Mouse (Mus musculus) heart, postnatal 0 days (tissue): ENCODE measurements around the gene Map4k3. TPM values are rescaled to one million over a fixed set of nuclear protein-coding genes. Genes with fewer than 3 reads are reported as not detected.
"Not testable (repeated sequence)": the region's sequence is repeated elsewhere in the genome, so short reads cannot be mapped to it uniquely, and the experiment has no call there.

Experiments
- ATAC-seq: fragments of 200-750 bp; cut with Nextera tagmentation; 2 replicates; pipeline ENCODE4 v1.8.0; 2017; ENCODE audit warnings: low read depth, moderate number of reproducible peaks, moderate library complexity; ENCODE audit not compliant: insufficient read depth
- DNase-seq: peaks from one replicate; pipeline ENCODE4 v3.0.0-alpha.2; 2016; ENCODE audit warnings: low spot score
- H3K27ac ChIP-seq: fragments of 300-500 bp; sonication (generic); 2 replicates; pipeline ENCODE4 v1.5.1; 2014; ENCODE audit warnings: low read depth, mild to moderate bottlenecking
- H3K27me3 ChIP-seq: fragments of 300-500 bp; sonication (generic); 2 replicates; pipeline ENCODE4 v1.6.1; 2014; ENCODE audit warnings: low read length, mixed read lengths; ENCODE audit not compliant: control insufficient read depth, insufficient read depth
- H3K36me3 ChIP-seq: fragments of 300-500 bp; sonication (generic); replicated peaks from 2 replicates; pipeline ENCODE4 v1.6.1; 2014; ENCODE audit warnings: low read length, mixed read lengths; ENCODE audit not compliant: control insufficient read depth, insufficient read depth
- H3K4me1 ChIP-seq: fragments of 300-500 bp; sonication (generic); 2 replicates; pipeline ENCODE4 v1.6.1; 2014; ENCODE audit warnings: antibody characterized with exemption; ENCODE audit not compliant: control insufficient read depth, insufficient read depth
- H3K4me2 ChIP-seq: fragments of 300-500 bp; sonication (generic); 2 replicates; pipeline ENCODE4 v1.6.1; 2014; ENCODE audit warnings: low read depth, mild to moderate bottlenecking, low read length, moderate library complexity
- H3K4me3 ChIP-seq: fragments of 300-500 bp; sonication (generic); 2 replicates; pipeline ENCODE4 v1.5.1; 2014; ENCODE audit warnings: low read depth, low read length
- H3K9ac ChIP-seq: fragments of 300-500 bp; sonication (generic); replicated peaks from 2 replicates; pipeline ENCODE4 v1.6.1; 2014; ENCODE audit warnings: low read depth, low read length, mixed read lengths
- H3K9me3 ChIP-seq: fragments of 300-500 bp; sonication (generic); replicated peaks from 2 replicates; pipeline ENCODE4 v1.6.1; 2016; ENCODE audit warnings: low read length; ENCODE audit not compliant: control insufficient read depth
- CTCF ChIP-seq: IDR thresholded peaks from 2 replicates; pipeline ENCODE4 v1.5.1; 2016; ENCODE audit warnings: antibody characterized with exemption, control low read depth, low read depth
- EP300 ChIP-seq: IDR thresholded peaks from 2 replicates; pipeline ENCODE4 v1.6.1; 2016; ENCODE audit warnings: antibody characterized with exemption, low read depth
- WGBS: fragments of 180-500 bp; shearing (Covaris S2); extraction: QIAGEN DNeasy Blood & Tissue Kit; methylation state at CpG from one replicate; pipeline ENCODE4 v1.1.7; 2014; 5-methylcytosine and 5-hydroxymethylcytosine counted together
- polyA plus RNA-seq: library from polyadenylated mRNA; unstranded; fragments of >200 nt; fragmentation: Nextera tagmentation; extraction: Ambion mirVana; gene quantifications from 2 replicates; pipeline ENCODE4 v1.2.1, GENCODE M21; 2015
- total RNA-seq: library from RNA; depleted of rRNA; stranded (reverse); fragments of >200 nt; gene quantifications from 2 replicates; pipeline ENCODE4 v1.2.3, GENCODE M21; 2014; ENCODE audit warnings: low replicate concordance

The Map4k3 gene
- total and polyA plus RNA-seq, 2 experiments from 2014 or later: 16.7 to 38.0 TPM

GRCm38 (mm10) chr17:80733121-80733800, 5.0 kb upstream of the Map4k3 start:
- Histone ChIP-seq H3K4me3 (no peak overlapping the region), H3K9ac (no peak overlapping the region), H3K4me1 (peaks cover 8% of the 10 kb centered on the region; the same call in 1 of the 2 replicates), H3K9me3 (no peaks in the 10 kb centered on the region), H3K36me3 (no peaks in the 10 kb centered on the region), H3K4me2 (no peak overlapping the region), H3K27ac (no peak overlapping the region), H3K27me3 (no peaks in the 10 kb centered on the region)
- 65% methylated on average over 12 of the region's 12 CpGs for WGBS
- DNase-seq (no peak), ATAC-seq (no peak)
- TF ChIP-seq EP300: no peak
- TF ChIP-seq CTCF: no peak

GRCm38 (mm10) chr17:80732256-80732655, 4.0 kb upstream of the Map4k3 start:
- no peaks in the 10 kb centered on the region for H3K36me3 ChIP-seq
- H3K4me2 ChIP-seq: no peak overlapping the region
- H3K9me3 ChIP-seq: no peaks in the 10 kb centered on the region
- no peak for DNase-seq
- H3K27ac ChIP-seq: no peak overlapping the region
- no peak for TF ChIP-seq CTCF
- TF ChIP-seq EP300: no peak
- peaks cover 8% of the 10 kb centered on the region; the same call in 1 of the 2 replicates for H3K4me1 ChIP-seq
- H3K4me3 ChIP-seq: no peak overlapping the region
- ATAC-seq: no peak
- H3K27me3 ChIP-seq: no peaks in the 10 kb centered on the region
- 67% methylated on average over 4 of the region's 4 CpGs for WGBS
- no peak overlapping the region for H3K9ac ChIP-seq

- not testable (repeated sequence) for ATAC-seq, H3K4me2 ChIP-seq, H3K36me3 ChIP-seq, H3K4me3 ChIP-seq, DNase-seq, H3K9me3 ChIP-seq, H3K27me3 ChIP-seq, H3K9ac ChIP-seq
- WGBS: 92% methylated on average over 6 of the region's 6 CpGs
- peak overlapping the region; percentile 36; the same call in 1 of the 2 replicates for H3K27ac ChIP-seq
- H3K4me1 ChIP-seq: peaks cover 17% of the 10 kb centered on the region
These were observed 2.0 kb upstream of the Map4k3 start for GRCm38 (mm10) chr17:80730283-80730682.

GRCm38 (mm10) chr17:80729825-80730224, 1.5 kb upstream of the Map4k3 start:
- peak overlapping the region; percentile 36 for H3K27ac ChIP-seq
- DNase-seq (no peak), ATAC-seq (no peak)
- no peaks in the 10 kb centered on the region for H3K9me3 ChIP-seq
- WGBS: 22% methylated on average over 5 of the region's 5 CpGs
- no peak overlapping the region for H3K4me2 ChIP-seq
- H3K9ac ChIP-seq: no peak overlapping the region
- peaks cover 21% of the 10 kb centered on the region for H3K4me1 ChIP-seq
- no peak overlapping the region for H3K4me3 ChIP-seq
- no peaks in the 10 kb centered on the region for H3K27me3 ChIP-seq
- TF ChIP-seq EP300 (no peak), CTCF (no peak)
- 0 out of 2 replicates have a peak, but pooled peaks cover 4% of the 10 kb centered on the region for H3K36me3 ChIP-seq

GRCm38 (mm10) chr17:80729080-80729749, 930 bp upstream of the Map4k3 start:
- H3K4me1 ChIP-seq: peaks cover 28% of the 10 kb centered on the region
- H3K4me2 ChIP-seq: peak overlapping the region; percentile 86; the same call in 1 of the 2 replicates
- no peaks in the 10 kb centered on the region for H3K9me3 ChIP-seq
- H3K4me3 ChIP-seq: no peak overlapping the region
- 0 out of 2 replicates have a peak, but pooled peaks cover 4% of the 10 kb centered on the region for H3K36me3 ChIP-seq
- H3K27me3 ChIP-seq: no peaks in the 10 kb centered on the region
- peak overlapping the region; percentile 96 for H3K27ac ChIP-seq
- WGBS: 32% methylated on average over 9 of the region's 9 CpGs
- H3K9ac ChIP-seq: peak overlapping the region; percentile 84; the same call in 1 of the 2 replicates
- ATAC-seq (no peak), DNase-seq (no peak)
- TF ChIP-seq CTCF: no peak
- no peak for TF ChIP-seq EP300
